Mouse (Mus musculus) G1E (cell line): ENCODE results near the gene Tor1b.

Source experiments
- CTCF ChIP-seq: IDR thresholded peaks from 2 replicates; pipeline ENCODE4 v1.5.1; 2012; ENCODE audit warnings: low read depth, low read length, inconsistent platforms, mixed read lengths
- GATA1 ChIP-seq: IDR thresholded peaks from 2 replicates; pipeline ENCODE4 v1.6.1; 2012; ENCODE audit warnings: borderline replicate concordance, low read length, inconsistent platforms, mixed read lengths

GRCm38 (mm10) chr2:30983024-30983423 lies 30.3 kb downstream of the Tor1b start:
- TF ChIP-seq GATA1 (no peak), CTCF (no peak)
